Mouse (Mus musculus): ENCODE measurements around the gene Ikbip.

The Ikbip gene

DNA sequence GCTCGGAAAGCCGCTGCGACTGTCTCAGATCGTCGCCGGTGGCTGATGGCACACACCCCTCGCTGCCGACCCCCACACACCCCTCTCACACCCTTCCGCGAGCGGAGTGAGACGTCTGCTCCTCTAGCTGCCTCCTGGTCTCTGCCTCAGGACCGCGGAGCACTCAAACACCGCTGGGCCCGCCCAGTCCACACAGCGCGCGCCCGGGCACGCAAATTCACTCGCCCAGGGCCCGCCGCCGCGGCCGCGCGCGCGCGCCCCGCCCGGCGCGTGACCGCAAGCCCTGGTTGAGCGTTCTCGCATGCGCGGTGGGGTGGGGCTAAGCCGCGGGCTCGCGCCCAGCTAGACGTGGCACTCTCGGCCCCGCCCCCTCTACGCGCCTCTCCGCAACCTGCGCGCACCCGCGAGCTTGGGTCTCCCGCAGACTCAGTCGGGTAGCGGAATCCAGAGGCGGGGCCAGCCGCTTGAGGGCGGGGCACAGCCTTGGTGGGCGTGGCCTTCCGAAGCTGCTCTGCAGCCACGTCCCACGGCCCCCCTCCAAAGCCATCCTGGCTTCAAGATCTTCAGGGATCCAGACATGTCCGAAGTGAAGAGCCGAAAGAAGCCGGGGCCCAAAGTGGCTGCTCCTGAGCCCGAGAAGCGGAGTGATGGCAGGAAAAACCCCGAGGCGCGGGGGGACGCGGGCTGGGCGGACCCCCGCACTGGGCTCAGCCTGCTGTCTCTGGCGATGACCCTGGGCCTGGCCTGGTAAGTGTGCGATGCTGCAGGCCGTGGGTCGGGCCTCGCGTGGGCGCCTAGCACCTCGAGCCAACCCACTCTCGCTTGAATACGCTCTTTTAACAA is at the start of gene Ikbip, which contains the start of gene Apaf1:
Gene Ikbip (plus strand): TSS at position 391 of the 843 bp plus-strand sequence.
Gene Apaf1 (minus strand): TSS at position 221 of the 843 bp plus-strand sequence.
- DNase-seq (ENCODE audit: low read depth, low spot score) = peak; percentile 98

DNA sequence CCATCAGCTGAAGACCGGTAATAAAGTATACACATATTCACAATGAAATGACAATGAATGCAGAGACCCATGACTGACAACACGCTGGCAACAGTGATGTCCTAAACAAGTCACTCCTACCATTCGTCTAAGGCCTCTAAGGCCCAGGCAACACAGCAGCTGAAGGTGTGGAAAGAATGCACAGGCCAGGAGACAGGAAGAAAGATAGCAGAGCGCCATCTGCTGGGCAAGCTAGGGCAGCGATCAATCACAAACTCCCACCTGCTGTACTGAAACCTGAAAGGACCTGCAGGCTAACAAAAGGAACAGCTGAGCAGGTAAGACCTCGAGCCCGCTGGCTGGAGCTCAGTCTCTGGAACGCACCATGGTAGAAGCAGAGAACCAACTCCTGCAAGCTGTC is 48.8 kb upstream of the Ikbip start:
- peak; percentile 85 for DNase-seq (ENCODE audit: low read depth, low spot score)

DNA sequence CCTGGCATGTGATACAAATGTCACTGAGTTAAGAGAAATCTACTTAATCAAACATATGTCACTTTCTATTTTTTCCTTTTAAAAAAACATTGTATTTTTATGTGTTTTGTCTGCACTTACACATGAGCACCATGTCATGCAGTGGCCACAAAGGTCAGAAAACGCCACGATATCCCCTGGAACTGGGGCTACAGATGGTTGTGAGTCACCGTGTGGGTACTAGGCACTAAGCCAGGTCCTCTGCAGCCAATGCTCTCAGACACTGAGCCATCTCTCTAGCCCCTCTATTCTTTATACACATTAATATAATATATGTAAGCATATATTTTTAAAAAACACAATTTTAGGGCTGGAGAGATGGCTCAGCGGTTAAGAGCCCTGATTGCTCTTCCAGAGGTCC is 33.0 kb upstream of the Ikbip start:
- DNase-seq (ENCODE audit: low read depth, low spot score) = no peak

DNA sequence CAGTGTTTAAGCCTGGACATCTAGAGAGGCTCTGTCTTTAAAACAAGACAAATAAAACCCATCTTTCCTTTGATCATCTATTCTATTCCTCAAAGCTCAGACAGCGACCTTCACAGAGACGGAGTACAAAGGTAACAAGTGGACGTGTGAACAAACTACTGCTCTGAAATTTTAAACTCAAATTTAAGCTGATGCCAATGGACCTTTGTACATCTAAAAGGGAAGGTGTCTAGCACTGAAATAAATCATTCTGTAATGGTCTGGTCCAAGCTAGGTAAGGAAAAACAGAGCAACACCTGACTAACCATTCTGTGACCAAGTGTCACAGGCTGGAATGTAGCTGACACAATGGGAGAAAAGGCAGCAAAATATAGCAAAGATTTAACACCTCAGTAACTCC is 31.6 kb upstream of the Ikbip start:
- DNase-seq (ENCODE audit: low read depth, low spot score) = no peak

DNA sequence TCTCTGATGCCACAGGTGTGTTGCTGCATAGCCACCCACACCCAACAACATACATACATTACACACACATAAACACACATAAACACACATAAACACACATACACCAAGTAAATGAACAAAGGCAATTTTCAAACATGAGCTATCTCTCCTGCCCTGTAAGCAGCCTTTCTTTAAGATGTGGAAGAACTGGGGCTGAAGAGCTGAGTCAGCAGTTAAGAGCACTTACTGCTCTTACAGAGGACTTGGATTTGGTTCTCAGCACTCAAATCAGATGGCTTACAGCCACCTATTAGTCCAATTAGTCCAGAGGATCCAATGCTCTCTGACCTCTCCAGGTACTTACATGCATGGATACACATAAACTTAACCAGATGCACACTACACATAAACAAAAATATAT is 30.0 kb upstream of the Ikbip start:
- DNase-seq (ENCODE audit: low read depth, low spot score) = no peak

DNA sequence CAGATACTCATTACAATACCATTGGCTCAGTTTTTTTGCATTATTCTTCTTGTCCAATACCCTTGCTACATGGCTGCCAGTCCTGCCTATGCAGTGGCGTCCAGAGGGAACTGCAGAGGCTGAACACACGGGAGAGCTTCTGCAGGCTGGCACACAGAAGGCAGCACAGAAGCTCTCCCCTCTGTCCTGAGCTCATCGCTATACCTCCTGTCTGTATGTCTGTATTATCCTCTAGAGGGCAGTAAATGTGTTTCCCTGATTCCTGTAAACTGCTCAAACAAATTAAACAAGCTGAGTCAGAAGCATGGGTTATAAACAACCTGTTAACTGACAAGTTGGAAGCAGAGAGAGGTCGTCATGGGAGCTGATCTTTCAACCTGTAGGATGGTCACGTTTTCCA is 22.0 kb upstream of the Ikbip start:
- peak; percentile 66 for DNase-seq (ENCODE audit: low read depth, low spot score)

DNA sequence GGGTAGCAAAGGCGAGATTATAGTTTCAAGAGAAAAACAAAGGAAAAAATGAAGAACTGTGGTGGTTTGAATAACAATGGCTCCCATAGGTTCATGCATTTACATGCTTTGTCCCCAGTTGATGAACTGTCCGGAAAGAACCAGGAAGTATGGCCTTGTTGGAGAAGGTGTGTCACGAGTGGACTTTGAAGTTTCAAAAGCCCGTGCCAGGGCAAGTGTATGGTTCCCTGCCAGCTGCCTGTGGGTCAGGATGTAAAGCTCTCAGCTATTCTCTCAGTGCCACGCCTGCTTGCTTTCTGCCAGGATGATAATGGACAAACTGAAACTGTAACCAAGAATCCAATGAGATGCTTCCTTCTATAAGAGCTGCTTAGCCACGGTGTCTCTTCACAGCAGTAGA is 20.4 kb upstream of the Ikbip start:
- DNase-seq (ENCODE audit: low read depth, low spot score) = peak; percentile 25

DNA sequence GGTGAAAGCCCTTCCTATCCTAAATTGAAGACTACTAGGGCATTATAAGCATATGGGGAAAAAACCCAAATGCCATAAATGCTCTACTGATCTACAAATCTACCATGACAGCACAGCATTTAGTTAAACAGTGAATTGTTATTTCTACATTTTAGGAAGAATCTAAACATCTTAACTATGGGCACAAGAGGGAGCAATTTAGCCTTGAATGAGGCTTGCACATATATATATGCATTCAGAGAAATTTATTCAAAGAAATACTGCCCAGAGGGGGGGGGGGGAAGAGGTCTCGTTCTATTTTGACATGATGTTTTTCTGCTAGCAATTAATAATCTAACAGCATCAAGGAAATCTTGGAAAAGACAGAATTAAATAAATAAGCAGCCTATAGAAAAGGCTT is 11.0 kb upstream of the Ikbip start:
- no peak for DNase-seq (ENCODE audit: low read depth, low spot score)

DNA sequence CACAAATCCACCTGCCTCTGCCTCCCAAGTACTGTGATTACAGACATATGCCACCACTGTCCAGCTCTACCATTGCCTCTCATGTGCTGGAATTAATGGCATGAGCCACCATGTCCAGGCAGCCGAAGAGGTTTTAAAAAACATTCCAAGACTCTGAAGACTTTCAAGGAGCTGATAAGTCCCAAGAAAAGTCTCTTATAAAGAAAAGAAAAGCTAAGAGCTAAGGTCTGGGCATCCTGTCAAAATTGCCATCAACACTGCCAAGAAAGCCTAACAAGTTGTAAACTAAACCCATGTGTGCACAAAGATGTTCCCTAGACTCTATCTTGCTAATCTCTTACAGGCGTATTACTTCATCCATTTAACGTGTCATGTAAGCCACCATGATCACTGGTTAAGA is 9.4 kb upstream of the Ikbip start:
- no peak for DNase-seq (ENCODE audit: low read depth, low spot score)

DNA sequence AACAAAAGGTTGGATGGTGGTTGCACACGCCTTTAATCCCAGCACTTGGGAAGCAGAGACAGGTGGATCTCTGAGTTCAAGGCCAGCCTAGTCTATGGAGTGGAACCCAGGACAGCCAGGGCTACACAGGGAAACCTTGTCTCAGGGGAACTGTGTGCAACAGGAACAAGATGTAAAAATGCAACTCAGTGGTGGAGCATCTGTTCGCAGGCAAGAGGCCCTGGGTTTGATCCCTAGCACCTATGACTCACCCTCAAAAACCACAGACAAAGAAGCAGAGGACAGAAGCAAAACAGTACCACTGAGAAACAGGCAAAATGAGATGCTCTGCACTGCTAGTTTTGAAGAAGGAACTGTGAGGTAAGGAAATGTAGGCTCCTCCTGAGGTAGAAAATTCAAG is 6.1 kb upstream of the Ikbip start:
- no peak for DNase-seq (ENCODE audit: low read depth, low spot score)

DNA sequence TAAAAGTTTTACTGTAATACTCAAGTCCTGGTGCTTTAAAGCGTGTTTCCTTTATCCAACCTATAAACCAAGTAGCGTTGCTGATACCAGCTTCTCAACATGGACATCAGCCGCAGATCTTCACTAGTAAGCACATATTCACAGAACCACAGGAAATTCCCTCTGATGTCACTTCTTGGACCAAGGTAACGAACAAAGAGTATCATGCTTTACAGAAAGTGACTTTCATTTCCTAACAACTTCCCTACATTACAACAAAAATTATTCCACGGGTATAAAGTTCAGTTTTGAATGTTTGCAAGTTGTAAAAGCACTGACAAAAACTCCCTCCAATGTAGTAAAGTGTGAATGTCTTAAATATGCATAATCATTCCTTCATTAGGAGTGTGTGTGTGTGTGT is 2.2 kb upstream of the Ikbip start:
- no peak for DNase-seq (ENCODE audit: low read depth, low spot score)

DNA sequence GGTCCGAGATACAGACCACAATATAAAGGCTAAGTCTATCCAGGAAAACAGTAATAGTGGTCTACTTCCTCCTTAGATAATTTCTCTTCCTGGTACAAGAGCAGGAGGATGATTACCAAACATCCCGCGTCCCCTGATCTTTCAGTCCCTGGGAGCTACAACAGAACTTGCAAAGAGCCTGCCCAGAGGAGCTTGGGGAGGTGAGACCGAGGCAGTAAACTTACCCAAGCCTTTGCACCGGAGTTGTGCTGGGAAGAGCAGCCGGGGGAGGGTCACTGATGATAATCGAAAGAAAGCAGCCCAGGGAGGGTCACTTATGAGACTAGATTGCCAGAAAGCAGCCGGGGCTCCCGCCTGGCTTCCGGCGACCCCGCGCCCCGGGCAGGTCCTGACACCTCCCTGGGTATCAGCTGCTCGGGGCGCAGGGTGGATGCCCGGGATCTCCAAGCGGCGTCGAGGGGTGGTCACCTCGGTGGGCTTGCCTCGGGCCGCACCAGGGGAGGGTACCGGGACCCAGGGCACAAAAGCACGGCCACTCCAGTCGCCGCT is 707 bp upstream of the Ikbip start:
- DNase-seq (ENCODE audit: low read depth, low spot score) = peak; percentile 33

DNA sequence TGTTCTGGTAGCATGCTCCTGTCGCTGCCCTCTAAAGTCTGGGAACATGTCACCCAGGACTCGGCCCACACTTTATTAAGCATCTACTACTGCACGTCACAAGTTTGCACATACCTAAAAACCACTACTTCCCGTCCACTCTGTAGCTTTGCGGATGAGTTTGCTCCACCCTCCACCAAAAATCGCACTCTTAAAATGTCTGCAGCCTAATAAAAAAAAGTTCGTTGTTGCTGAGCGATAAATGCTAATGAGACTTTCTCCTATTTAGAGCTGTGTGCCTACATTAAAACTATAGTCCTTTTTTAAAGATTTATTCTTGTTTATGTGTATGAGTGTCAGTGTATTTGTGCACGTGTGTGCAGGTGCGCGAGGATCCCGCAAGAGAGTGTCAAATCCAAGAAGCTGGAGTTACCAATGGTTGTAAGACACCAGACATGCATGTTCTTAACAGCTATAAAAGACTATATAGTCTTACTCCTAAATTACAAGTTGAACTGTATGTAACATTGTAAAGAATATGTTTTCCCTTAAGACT is 720 bp downstream of the Ikbip start:
- no peak for DNase-seq (ENCODE audit: low read depth, low spot score)

DNA sequence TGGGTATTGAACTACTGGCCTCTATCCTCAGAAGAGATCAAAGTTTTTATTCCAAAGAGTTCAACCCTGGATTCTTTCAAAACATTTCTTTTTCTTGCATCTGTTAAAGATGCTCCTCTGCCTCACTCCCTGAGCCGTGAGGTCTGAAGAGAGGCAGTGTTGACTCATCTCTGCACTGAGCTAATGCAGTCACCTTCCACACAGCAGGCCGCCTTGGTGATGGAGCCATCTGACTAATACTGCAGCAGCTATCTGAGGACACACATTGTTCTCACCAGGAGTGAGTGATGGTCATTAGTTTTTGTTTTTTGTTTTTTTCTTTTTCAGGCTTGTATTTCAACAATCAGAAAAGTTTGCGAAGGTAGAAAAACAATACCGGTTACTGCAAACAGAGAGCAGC is 10.1 kb downstream of the Ikbip start:
- DNase-seq (ENCODE audit: low read depth, low spot score) = no peak

DNA sequence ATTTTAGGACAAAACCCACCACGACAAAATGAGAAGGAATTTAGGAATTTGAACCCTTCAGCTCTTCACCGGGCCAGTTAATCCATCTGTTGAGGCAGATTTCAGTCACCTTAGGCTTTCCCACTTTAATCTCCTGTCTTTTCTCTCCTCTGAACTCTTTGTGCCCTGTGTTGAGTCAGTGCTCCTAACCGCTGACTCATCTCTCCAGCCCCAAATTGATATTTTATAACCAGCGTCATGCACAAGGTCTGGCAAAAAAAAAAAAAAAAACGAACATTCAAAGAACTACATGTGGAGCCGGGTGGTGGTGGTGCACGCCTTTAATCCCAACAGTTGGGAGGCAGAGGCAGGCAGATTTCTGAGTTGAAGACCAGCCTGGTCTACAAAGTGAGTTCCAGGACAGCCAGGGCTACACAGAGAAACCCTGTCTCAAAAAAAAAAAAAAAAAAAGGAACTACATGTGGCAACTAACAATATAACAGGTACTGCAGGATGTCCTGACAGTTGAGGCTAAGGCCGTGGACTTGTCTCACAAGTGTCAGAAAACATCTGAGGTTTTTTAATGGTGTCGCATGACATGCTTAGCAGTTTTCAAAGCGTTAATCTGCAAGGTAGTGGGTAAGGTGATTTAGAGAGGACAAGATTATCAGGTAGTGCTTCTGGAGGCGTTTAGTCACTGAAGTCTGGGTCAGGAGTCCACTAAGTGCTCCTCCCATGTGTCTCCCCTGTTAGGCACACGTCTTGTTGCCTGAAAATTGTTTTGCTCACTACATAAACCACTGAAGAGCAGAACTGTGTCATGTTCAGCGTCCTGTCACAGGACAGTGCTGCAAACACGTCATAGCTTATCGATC is 11.7 kb downstream of the Ikbip start:
- DNase-seq (ENCODE audit: low read depth, low spot score) = no peak

DNA sequence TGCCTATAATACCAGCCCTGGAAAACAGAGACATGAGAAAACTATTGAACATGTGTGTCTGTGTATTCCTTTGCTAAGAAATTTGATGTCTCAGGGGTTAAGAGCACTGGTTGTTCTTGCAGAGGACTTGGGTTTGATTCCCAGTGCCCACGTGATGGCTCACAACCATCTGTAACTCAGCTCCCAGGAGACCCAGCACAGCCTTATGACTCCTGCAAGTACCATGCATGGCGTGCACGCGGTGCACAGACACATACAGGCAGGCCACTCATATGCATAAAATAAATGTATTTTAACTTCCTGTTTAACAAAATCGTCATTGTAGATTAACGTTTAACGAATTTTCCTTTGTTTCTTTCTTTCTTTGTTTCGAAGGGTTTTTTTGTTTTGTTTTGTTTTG is 15.3 kb downstream of the Ikbip start:
- no peak for DNase-seq (ENCODE audit: low read depth, low spot score)

DNA sequence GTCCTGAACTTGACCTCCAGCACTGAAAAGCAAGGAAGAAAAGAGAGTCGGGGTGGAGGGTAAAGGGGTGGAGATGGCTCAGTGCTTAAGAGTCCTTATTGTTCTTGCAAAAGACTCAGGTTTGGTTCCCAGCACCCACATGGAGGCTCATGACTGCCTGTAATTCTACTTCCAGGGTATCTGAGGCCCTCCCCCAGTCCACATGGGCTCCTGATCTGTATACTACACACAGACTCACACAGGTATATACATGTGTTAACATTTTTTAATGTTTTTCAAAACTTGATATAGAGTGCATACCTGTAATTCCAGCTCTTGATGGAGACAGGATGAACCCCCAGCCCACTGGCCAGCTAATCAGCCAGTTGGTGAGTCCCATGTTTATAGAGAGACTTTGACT is 17.4 kb downstream of the Ikbip start:
- DNase-seq (ENCODE audit: low read depth, low spot score) = no peak

DNA sequence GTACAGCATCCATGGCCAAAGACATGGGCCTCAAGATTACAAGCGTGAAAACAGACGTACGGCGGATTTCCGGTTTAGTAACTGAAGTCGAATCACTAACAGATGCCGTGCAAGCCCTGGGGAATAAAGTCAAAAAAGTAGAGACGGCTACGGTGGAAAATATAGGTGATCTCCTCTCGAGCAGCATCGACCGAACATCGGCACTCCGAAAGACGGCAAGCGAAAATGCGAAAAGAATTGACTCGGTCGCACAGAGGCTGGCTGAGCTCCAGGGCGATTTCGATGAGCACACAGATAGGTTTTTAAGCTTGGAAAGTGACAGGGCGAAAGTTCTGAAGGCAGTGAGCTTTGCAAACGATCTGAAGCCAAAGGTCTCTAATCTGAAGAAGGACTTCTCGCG is 19.2 kb downstream of the Ikbip start:
- DNase-seq (ENCODE audit: low read depth, low spot score) = no peak

DNA sequence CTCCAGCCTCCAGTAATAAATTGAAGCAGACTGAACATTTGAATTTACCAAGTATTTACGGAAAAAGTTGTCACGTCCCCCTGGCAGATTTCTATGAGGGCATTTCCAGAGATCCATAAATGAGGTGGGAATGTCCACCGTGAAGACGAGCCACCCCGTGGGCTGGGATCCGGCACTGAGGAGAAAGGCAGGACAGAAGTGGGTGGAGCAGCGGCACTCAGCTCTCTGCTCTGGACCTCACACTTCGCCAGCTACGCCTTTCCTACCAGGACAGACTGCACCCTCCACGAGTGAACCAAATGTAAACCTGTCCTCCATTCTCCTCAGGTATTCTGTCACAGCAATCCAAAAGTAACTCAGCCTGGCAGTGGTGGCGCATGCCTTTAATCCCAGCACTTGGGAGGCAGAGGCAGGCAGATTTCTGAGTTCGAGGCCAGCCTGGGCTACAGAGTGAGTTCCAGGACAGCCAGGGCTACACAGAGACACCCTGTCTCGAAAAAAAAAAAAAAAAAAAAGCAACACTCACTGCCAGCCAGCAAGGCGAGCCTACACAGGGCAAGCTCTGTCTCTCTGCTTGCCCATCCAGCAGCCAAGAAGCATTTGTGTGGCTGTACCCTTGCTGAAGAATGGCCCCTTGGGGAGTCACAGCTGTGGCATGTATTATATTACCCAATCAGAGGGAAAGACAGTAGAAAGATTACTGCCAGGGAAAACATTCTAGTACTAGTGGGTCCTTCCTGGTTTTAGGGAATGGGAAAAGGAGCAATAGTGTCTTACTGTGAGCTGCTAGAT is 20.3 kb downstream of the Ikbip start:
- DNase-seq (ENCODE audit: low read depth, low spot score) = peak; percentile 23

DNA sequence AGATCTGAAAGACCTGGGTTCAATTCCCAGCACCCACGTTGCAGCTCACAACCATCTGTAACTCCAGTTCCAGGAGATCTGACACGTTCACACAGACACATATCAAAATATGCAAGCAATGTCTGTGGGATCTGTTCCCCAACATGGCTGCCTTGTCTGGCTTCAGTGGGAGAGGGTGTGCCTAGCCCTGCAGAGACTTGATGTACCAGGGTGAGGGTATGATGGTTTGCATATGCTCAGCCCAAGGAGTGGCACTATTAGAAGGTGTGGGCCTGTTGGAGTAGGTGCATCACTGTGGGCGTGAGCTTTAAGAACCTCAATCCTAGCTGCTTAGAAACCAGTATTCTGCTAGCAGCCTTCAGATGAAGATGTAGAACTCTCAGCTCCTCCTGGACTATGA is 23.2 kb downstream of the Ikbip start:
- DNase-seq (ENCODE audit: low read depth, low spot score) = no peak

DNA sequence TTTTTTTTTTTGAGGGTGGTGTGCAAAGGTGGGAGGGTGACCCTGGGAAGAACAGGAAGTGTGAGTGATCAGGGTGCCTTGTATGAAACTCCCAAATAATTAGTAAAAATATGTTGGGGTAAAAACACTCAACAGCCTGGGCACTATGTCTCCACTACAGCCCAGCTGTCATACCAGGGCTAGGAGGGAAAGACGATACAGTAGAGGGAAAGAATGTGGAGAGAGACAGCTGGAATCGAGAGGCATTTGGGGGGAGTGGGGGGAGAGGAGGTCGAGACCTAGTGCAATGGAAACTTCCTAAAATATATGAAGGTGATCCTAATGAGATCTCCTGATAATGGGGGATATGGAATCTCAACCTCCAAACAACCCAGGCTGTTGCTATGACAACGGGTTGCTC is 27.1 kb downstream of the Ikbip start:
- DNase-seq (ENCODE audit: low read depth, low spot score) = no peak
